Mouse (Mus musculus) kidney, adult 2 months (tissue): ENCODE data around the gene Olfml1. TPM values are rescaled to one million over a fixed set of nuclear protein-coding genes. Genes with fewer than 3 reads are reported as not detected.

Experiments
- DNase-seq: peaks from one replicate; pipeline ENCODE4 v3.0.0; 2021
- H3K27ac ChIP-seq: fragments of 200-500 bp; 2 replicates; pipeline ENCODE4 v1.5.1; 2012; ENCODE audit warnings: low read depth, low read length, control low read depth, inconsistent platforms; ENCODE audit not compliant: insufficient read depth
- H3K27me3 ChIP-seq: fragments of 200-500 bp; replicated peaks from 2 replicates; pipeline ENCODE4 v1.6.1; 2012; ENCODE audit warnings: mild to moderate bottlenecking, moderate library complexity, low read length, inconsistent platforms; ENCODE audit not compliant: control insufficient read depth, insufficient read depth
- H3K36me3 ChIP-seq: fragments of 200-500 bp; 2 replicates; pipeline ENCODE4 v1.6.1; 2012; ENCODE audit warnings: mild to moderate bottlenecking, moderate library complexity, low read length, inconsistent platforms; ENCODE audit not compliant: control insufficient read depth, insufficient read depth
- H3K4me1 ChIP-seq: fragments of 200-500 bp; 2 replicates; pipeline ENCODE4 v1.6.1; 2011; ENCODE audit warnings: low read length; ENCODE audit not compliant: control insufficient read depth, insufficient read depth
- H3K4me3 ChIP-seq: fragments of 200-500 bp; 2 replicates; pipeline ENCODE4 v1.5.1; 2011; ENCODE audit warnings: mild to moderate bottlenecking, low read depth, low read length, control low read depth; ENCODE audit not compliant: insufficient read depth
- CTCF ChIP-seq: fragments of 200-500 bp; conservative IDR thresholded peaks from 2 replicates; pipeline ENCODE4 v1.5.1; 2011; ENCODE audit warnings: low read depth, mild to moderate bottlenecking, control low read depth, low read length, moderate library complexity, mixed read lengths; ENCODE audit not compliant: insufficient read depth, insufficient read length
- POLR2A ChIP-seq: fragments of 200-500 bp; IDR thresholded peaks from one replicate; pipeline ENCODE4 v1.6.1; 2011; ENCODE audit warnings: low read depth, low read length, control low read depth
- WGBS: fragments of 180-500 bp; shearing (Covaris S2); methylation state at CpG from one replicate; pipeline ENCODE4 v1.1.7; 2018; 5-methylcytosine and 5-hydroxymethylcytosine counted together
- polyA plus RNA-seq: library from polyadenylated mRNA; depleted of rRNA; stranded (reverse); fragments of >200 nt; gene quantifications from 2 replicates; pipeline ENCODE4 v1.2.3, GENCODE M21; 2012

Olfml1 gene
- polyA plus RNA-seq, 1 experiment: 13.2 TPM

DNA sequence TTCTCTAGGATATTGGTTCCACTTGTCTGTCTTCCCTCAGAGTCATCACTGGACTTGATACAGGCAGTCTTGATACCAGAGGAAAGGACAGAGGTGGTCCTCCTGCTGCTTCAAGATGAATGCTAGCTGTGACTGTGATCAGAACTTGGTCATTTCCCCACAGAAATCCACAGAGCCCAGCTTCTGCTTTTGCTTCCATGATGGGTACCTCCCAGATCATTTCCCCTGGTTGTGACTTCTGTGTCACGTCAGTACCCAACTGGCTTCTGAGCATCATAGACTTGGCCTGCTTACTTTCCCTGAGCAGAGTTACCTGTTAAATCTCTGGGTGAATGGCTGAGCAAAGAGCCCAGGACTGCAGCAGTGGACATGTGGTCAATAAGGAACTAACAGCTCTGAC is 40.5 kb downstream of the Olfml1 start:
- H3K36me3 ChIP-seq: no peaks in the 10 kb centered on the region
- 94% methylated on average over 1 of the region's 1 CpGs for WGBS
- TF ChIP-seq POLR2A: no peak
- TF ChIP-seq CTCF: no peak
- DNase-seq: no peak
- H3K4me1 ChIP-seq: no peaks in the 10 kb centered on the region
- H3K27ac ChIP-seq: no peak overlapping the region
- no peaks in the 10 kb centered on the region for H3K27me3 ChIP-seq
- H3K4me3 ChIP-seq: no peak overlapping the region

DNA sequence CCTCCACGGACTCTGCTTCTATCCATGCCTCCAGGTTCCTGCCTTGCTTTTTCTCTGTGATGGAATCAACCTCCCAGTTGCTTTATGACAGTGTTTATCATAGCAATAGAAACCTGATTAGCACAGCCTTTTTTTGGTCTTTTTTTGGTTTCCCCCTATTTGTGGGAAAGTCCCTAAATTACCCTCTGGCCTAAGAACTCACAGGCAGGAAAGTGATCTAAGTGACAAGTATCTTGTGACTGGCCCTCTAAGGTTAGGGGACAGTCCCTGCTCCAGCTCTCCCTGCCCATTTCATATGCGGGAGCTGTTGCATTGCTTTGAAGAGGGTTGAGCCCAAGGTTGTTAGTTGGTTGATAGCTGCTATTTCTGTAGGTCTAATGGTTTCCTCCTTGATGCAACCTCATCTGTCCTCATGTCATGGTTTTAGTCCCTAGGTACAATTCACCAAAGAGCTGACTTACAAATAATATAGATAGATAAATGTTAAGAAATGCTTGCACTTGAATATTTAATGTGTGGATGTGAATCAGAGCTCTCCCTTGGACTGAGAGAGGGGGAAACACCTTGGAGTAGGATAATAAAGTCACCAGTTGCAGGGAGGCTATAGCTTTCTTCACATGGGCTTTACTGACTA is 42.5 kb downstream of the Olfml1 start:
- Histone ChIP-seq H3K27me3 (no peaks in the 10 kb centered on the region), H3K27ac (no peak overlapping the region), H3K4me1 (no peaks in the 10 kb centered on the region), H3K4me3 (no peak overlapping the region), H3K36me3 (no peaks in the 10 kb centered on the region)
- TF ChIP-seq POLR2A (no peak), CTCF (no peak)
- no peak for DNase-seq
- 77% methylated on average over 2 of the region's 2 CpGs for WGBS

- H3K27ac ChIP-seq: no peak overlapping the region
- no peak for DNase-seq
These were observed 43.6 kb downstream of the Olfml1 start for GRCm38 (mm10) chr7:107610880-107611279.

GRCm38 (mm10) chr7:107618028-107618992 is 51.1 kb downstream of the Olfml1 start:
- WGBS: 44% methylated on average over 11 of the region's 11 CpGs
- Histone ChIP-seq H3K4me1 (no peaks in the 10 kb centered on the region), H3K36me3 (no peaks in the 10 kb centered on the region), H3K27me3 (no peaks in the 10 kb centered on the region), H3K4me3 (no peak overlapping the region), H3K27ac (no peak overlapping the region)
- TF ChIP-seq CTCF (no peak), POLR2A (no peak)
- DNase-seq: no peak

More at GRCm38 (mm10) chr7:107610880-107611279, 43.6 kb downstream of the Olfml1 start:
- TF ChIP-seq CTCF (no peak), POLR2A (no peak)
- Histone ChIP-seq H3K36me3 (no peaks in the 10 kb centered on the region), H3K4me1 (no peaks in the 10 kb centered on the region), H3K4me3 (no peak overlapping the region), H3K27me3 (no peaks in the 10 kb centered on the region)
- 72% methylated on average over 5 of the region's 5 CpGs for WGBS

DNA sequence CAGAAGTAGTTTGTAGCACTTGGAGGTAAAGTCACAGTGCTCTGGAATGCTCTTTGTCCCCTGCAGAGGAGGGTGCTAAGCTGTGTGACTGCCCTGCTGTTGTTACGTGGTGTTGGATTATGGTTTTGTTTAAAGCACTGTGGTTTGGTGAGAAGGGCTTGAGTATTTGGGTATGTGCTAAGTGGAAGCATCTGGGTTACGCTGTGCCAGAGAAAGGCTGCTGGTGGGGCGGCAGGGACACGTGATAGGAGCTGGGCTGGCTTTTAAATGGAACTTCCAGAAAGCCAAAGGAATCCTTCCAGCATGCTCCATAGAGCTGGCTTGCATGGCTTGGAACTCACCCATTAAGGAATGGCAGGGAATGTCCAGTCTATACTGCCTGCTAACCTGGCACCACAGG is 52.0 kb downstream of the Olfml1 start:
- H3K27ac ChIP-seq: no peak overlapping the region
- WGBS: 75% methylated on average over 4 of the region's 4 CpGs
- TF ChIP-seq CTCF (no peak), POLR2A (no peak)
- no peak overlapping the region for H3K4me3 ChIP-seq
- no peaks in the 10 kb centered on the region for H3K27me3 ChIP-seq
- no peaks in the 10 kb centered on the region for H3K4me1 ChIP-seq
- H3K36me3 ChIP-seq: no peaks in the 10 kb centered on the region
- DNase-seq: no peak

- no peak for DNase-seq
- H3K36me3 ChIP-seq: no peaks in the 10 kb centered on the region
- H3K27ac ChIP-seq: no peak overlapping the region
- WGBS: 70% methylated on average over 3 of the region's 3 CpGs
- H3K4me3 ChIP-seq: no peak overlapping the region
- TF ChIP-seq POLR2A (no peak), CTCF (no peak)
- no peaks in the 10 kb centered on the region for H3K4me1 ChIP-seq
- H3K27me3 ChIP-seq: no peaks in the 10 kb centered on the region
These were observed 52.9 kb downstream of the Olfml1 start for GRCm38 (mm10) chr7:107620137-107620536.

- WGBS: 71% methylated on average over 3 of the region's 3 CpGs
- Histone ChIP-seq H3K27ac (no peak overlapping the region), H3K4me3 (no peak overlapping the region), H3K4me1 (no peaks in the 10 kb centered on the region), H3K36me3 (no peaks in the 10 kb centered on the region), H3K27me3 (no peaks in the 10 kb centered on the region)
- DNase-seq: no peak
- TF ChIP-seq CTCF (no peak), POLR2A (no peak)
These were observed 57.2 kb downstream of the Olfml1 start for GRCm38 (mm10) chr7:107624432-107624831.
